Mouse (Mus musculus) intestine, embryonic 14.5 days (tissue): ENCODE measurements around the gene S100a1. TPM values are rescaled to one million over a fixed set of nuclear protein-coding genes. Genes with fewer than 3 reads are reported as not detected.
A peak's percentile ranks its signal among the peaks of the same experiment; 100 is the strongest.

Source experiments
- ATAC-seq: fragments of 200-750 bp; cut with Nextera tagmentation; replicated peaks from 2 replicates; pipeline ENCODE4 v1.8.0; 2017; ENCODE audit warnings: low read depth, moderate number of reproducible peaks, moderate TSS enrichment, moderate library complexity; ENCODE audit not compliant: low FRiP score, low TSS enrichment
- DNase-seq: peaks from one replicate; pipeline ENCODE4 v3.0.0-alpha.2; 2018; ENCODE audit warnings: low spot score
- H3K27ac ChIP-seq: fragments of 300-500 bp; sonication (generic); 2 replicates; pipeline ENCODE4 v1.5.1; 2014; ENCODE audit warnings: low read depth, mild to moderate bottlenecking, control low read depth
- H3K27me3 ChIP-seq: fragments of 300-500 bp; sonication (generic); replicated peaks from 2 replicates; pipeline ENCODE4 v1.6.1; 2014; ENCODE audit warnings: low read length, control low read depth; ENCODE audit not compliant: control insufficient read depth, insufficient read depth
- H3K36me3 ChIP-seq: fragments of 300-500 bp; sonication (generic); 2 replicates; pipeline ENCODE4 v1.6.1; 2014; ENCODE audit warnings: low read length, control low read depth; ENCODE audit not compliant: control insufficient read depth, insufficient read depth
- H3K4me1 ChIP-seq: fragments of 300-500 bp; sonication (generic); replicated peaks from 2 replicates; pipeline ENCODE4 v1.6.1; 2014; ENCODE audit warnings: low read length, control low read depth, mixed read lengths; ENCODE audit not compliant: control insufficient read depth, insufficient read depth
- H3K4me2 ChIP-seq: fragments of 300-500 bp; sonication (generic); 2 replicates; pipeline ENCODE4 v1.6.1; 2014; ENCODE audit warnings: low read length
- H3K4me3 ChIP-seq: fragments of 300-500 bp; sonication (generic); 2 replicates; pipeline ENCODE4 v1.5.1; 2014; ENCODE audit warnings: low read depth, low read length, control low read depth, mixed read lengths
- H3K9ac ChIP-seq: fragments of 300-500 bp; sonication (generic); 2 replicates; pipeline ENCODE4 v1.6.1; 2014; ENCODE audit warnings: mild to moderate bottlenecking, low read length
- H3K9me3 ChIP-seq: fragments of 300-500 bp; sonication (generic); 2 replicates; pipeline ENCODE4 v1.6.1; 2016; ENCODE audit warnings: low read length, control low read depth; ENCODE audit not compliant: control insufficient read depth
- WGBS: fragments of 180-500 bp; shearing (Covaris S2); extraction: QIAGEN DNeasy Blood & Tissue Kit; methylation state at CpG from one replicate; pipeline ENCODE4 v1.1.7; 2014; 5-methylcytosine and 5-hydroxymethylcytosine counted together
- polyA plus RNA-seq: library from polyadenylated mRNA; unstranded; fragments of >200 nt; fragmentation: Nextera tagmentation; extraction: Ambion mirVana; gene quantifications from 2 replicates; pipeline ENCODE4 v1.2.1, GENCODE M21; 2014

The S100a1 gene
- polyA plus RNA-seq: 50.7 and 66.8 TPM in 2 replicates

DNA sequence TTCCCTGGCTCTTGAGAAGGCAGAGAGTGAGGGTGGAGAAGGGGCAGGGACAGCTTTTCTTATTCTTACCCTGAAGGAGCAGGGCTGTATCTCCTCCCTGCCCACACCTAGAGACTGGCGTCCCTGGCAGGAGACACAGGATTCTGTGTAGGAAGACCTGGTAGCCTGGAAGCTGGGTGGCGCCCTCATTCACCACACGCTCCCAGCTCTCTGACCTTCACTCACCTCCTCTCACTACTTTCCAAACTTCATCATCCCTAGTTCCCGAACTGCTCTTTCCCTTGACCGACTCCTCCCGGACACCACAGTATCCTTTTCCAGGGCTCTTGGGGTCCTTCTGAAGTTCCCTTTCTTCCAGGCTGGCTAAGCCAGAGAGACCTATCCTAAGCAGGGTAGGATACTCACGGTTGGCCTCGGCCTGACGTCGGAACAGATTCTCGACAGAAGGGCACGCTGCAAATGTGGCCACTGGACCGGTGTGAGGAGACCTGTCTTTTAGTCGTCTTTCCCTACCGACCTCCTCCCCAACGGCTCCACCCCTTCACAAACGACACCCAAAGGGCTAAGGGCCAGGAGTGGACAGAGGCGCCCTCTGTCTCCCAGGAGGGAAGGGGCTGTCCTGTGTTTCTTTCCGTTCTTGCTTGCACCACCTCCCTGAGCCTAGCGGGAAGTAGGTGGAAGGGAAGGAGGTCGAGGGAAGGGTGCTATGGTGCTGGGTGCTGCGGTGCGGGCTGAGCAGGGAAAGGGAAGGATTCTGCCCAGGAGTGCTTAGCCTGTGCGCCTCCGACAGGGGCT lies at the start of gene S100a1, which contains the start of gene S100a13:
S100a1 (minus strand) TSS at position 597 of the 795 bp plus-strand sequence.
S100a13 (plus strand) TSS at position 640 of the 795 bp plus-strand sequence.
- H3K27ac ChIP-seq: no peak within 1 kb of the TSS
- no peaks in the 10 kb centered on the region for H3K27me3 ChIP-seq
- peak; percentile 74 for DNase-seq
- H3K4me1 ChIP-seq: peaks cover 7% of the 10 kb centered on the region; the same call in 1 of the 2 replicates
- H3K4me2 ChIP-seq: peak within 1 kb of the TSS; percentile 92
- no peaks in the 10 kb centered on the region for H3K9me3 ChIP-seq
- peak; percentile 58 for ATAC-seq
- H3K36me3 ChIP-seq: 0 out of 2 replicates have a peak, but pooled peaks cover 2% of the 10 kb centered on the region
- peak within 1 kb of the TSS; percentile 46 for H3K9ac ChIP-seq
- H3K4me3 ChIP-seq: peak within 1 kb of the TSS; percentile 37
- WGBS: 3% methylated on average over 25 of the region's 25 CpGs

DNA sequence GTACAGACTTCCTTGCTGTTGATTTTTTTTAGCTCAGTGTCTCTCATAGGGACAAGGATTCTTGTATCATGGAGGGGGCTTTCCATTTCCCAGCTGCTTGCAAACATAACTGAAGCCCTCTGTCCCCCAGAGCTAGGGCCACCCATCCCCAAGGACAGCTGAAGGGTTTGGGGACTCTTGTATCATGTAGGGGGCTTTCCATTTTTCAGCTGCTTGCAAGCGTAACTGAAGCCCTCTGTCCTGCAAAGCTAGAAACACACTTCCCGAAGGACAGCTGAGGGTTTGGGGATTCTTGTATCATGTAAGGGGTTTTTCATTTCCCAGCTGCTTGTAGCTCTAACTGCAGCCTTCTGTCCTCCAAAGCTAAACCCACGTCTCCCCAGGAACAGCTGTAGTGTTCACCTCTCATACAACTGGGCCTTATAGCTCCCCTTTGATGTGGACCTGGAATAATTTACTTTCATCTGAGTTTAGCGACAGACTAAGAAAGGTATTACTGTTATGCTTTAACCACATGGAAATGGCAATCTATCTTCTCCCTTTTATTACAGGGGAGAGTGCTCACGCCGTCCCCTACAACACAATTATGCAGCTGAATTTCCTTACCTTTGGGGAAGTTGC lies 45.9 kb upstream of the S100a1 start, which contains the start of gene S100a3:
S100a3 (plus strand) TSS at position 571 of the 621 bp plus-strand sequence.
- Histone ChIP-seq H3K4me3 (no peak within 1 kb of the TSS), H3K9me3 (no peaks in the 10 kb centered on the region), H3K36me3 (no peaks in the 10 kb centered on the region), H3K4me1 (no peaks in the 10 kb centered on the region), H3K4me2 (no peak within 1 kb of the TSS), H3K27ac (no peak within 1 kb of the TSS), H3K9ac (no peak within 1 kb of the TSS), H3K27me3 (no peaks in the 10 kb centered on the region)
- ATAC-seq (no peak), DNase-seq (peak; percentile 1)
- 74% methylated on average over 6 of the region's 6 CpGs for WGBS

DNA sequence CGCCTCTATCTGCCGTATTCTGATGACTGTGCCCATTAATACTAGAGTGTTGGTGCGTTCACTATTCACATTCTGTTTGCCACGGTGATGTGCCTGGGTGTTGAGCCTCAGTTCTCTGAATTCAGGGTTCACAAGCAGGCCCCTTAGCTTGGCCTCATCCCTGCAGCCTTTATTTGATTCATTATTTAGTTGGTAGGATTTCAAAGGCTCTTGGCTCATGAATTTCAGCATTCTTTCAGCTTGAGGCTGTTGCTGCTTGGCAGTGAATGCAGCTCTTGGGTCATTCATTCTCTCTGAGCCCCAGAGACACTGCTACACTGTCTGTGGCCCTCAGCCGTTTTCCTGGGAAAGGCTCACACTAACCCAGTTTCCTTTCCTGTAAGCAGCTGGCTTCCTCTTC lies 41.8 kb upstream of the S100a1 start:
- no peaks in the 10 kb centered on the region for H3K9me3 ChIP-seq
- no peak for DNase-seq
- no peak overlapping the region for H3K4me2 ChIP-seq
- H3K9ac ChIP-seq: no peak overlapping the region
- no peaks in the 10 kb centered on the region for H3K4me1 ChIP-seq
- H3K36me3 ChIP-seq: no peaks in the 10 kb centered on the region
- no peak for ATAC-seq
- H3K4me3 ChIP-seq: no peak overlapping the region
- WGBS: 74% methylated on average over 5 of the region's 5 CpGs
- H3K27me3 ChIP-seq: no peaks in the 10 kb centered on the region
- H3K27ac ChIP-seq: no peak overlapping the region

DNA sequence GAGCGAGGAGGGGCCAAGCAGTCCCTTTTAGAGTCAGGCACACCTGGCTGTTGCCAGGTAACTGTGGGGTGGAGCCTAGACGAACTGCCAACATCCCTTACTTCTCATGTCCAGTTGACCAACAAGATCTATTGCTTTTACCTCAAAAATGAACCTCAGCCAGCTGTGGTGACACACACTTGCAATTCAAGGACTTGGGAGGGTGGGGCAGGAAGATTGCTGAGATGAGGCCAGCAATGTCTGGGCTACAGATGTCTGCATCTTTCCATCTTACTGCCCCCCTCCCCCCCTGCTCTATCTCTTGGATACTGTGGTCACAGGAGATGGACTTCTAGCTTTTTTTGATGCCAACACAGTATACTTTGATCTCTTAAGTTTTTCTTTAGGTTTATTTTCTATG lies 38.0 kb upstream of the S100a1 start:
- DNase-seq (no peak), ATAC-seq (no peak)
- Histone ChIP-seq H3K27ac (no peak overlapping the region), H3K36me3 (no peaks in the 10 kb centered on the region), H3K9me3 (no peaks in the 10 kb centered on the region), H3K4me2 (no peak overlapping the region), H3K27me3 (no peaks in the 10 kb centered on the region), H3K4me1 (no peaks in the 10 kb centered on the region), H3K4me3 (no peak overlapping the region), H3K9ac (no peak overlapping the region)
- WGBS: 85% methylated on average over 2 of the region's 2 CpGs

DNA sequence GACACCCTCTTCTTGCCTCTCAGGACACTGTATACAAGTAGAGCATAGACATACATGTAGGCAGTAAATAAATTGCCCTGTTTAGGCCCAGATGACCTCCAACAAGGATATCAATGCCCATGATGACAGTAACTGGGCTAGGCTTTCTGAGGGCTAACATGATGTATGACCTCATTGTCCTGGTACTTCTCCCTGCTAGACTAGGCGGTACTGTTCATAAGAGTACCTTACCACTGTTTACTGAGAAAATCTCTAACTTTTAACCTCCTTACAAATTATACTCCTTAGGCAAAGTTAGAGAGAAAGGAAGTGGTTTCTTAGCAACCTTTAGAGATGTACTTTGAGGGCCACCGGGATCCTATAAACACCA lies 36.2 kb upstream of the S100a1 start:
- ATAC-seq (no peak), DNase-seq (no peak)
- Histone ChIP-seq H3K4me2 (no peak overlapping the region), H3K4me3 (no peak overlapping the region), H3K4me1 (no peaks in the 10 kb centered on the region), H3K9me3 (no peaks in the 10 kb centered on the region), H3K36me3 (no peaks in the 10 kb centered on the region), H3K27ac (no peak overlapping the region), H3K9ac (no peak overlapping the region), H3K27me3 (no peaks in the 10 kb centered on the region)
- WGBS: 83% methylated on average over 2 of the region's 2 CpGs

DNA sequence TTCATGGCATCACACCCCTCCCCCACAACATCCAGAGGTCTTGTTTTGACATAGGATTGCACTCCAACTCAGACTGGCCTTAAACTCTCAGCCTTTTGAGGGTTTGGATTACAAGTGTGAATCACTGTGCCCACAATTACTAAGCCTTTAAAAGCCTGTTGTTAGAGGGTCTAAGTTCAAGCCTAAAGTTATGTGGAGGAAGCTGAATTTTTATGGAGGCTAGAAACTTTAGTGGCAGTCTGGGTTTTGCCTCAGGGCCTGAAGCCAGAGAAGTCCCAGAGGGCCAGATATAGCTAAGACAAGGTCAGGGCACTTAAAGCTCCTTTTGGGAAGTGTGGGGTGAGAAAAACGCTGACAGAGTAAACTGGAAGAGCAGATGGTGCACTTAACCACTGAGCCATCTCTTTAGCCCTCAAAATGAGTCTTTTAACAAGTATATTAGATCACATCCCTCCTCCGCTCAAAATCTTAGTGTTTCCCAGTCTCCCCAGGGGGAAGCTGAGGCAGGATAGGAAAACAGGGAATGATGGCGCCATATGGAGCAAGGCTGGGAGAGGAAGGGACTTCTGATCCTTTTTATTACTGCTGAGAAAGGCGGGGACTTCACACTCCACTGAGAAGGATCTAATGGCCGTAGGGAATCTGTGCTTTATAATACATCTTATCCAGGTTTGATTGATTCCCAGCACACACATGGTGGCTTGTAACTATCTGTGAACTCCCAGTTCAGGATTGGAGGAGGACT lies 35.7 kb upstream of the S100a1 start:
- ATAC-seq: no peak
- H3K4me2 ChIP-seq: no peak overlapping the region
- WGBS: 47% methylated on average over 5 of the region's 5 CpGs
- no peak overlapping the region for H3K4me3 ChIP-seq
- no peak for DNase-seq
- H3K27me3 ChIP-seq: no peaks in the 10 kb centered on the region
- H3K27ac ChIP-seq: no peak overlapping the region
- H3K9me3 ChIP-seq: no peaks in the 10 kb centered on the region
- H3K9ac ChIP-seq: no peak overlapping the region
- H3K4me1 ChIP-seq: no peaks in the 10 kb centered on the region
- no peaks in the 10 kb centered on the region for H3K36me3 ChIP-seq

DNA sequence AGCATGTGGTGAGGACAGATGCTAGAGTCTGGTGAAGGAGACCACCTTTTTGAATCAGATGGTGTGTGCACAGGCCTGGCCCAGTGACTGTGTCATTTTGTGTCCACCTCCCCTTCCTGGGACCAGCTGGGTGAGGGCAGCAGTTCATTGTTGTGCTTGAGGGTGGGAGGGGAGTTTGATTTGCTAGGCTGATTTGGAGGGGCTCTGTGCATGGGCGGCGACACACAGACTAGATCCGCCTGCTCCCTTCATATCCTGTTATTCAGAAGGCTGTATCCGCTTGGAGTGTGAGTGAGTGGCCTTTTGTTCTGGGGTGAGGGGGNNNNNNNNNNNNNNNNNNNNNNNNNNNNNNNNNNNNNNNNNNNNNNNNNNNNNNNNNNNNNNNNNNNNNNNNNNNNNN lies 26.7 kb upstream of the S100a1 start:
- Histone ChIP-seq H3K4me1 (peaks cover 8% of the 10 kb centered on the region), H3K9ac (peak overlapping the region; percentile 18; the same call in 1 of the 2 replicates), H3K27me3 (no peaks in the 10 kb centered on the region), H3K9me3 (no peaks in the 10 kb centered on the region), H3K27ac (no peak overlapping the region), H3K36me3 (no peaks in the 10 kb centered on the region), H3K4me2 (0 out of 2 replicates have a peak overlapping the region, but pooled peaks have one; percentile 5), H3K4me3 (no peak overlapping the region)
- ATAC-seq: 0 out of 2 replicates have a peak, but pooled peaks have one; percentile 12
- WGBS: 67% methylated on average over 4 of the region's 4 CpGs
- no peak for DNase-seq

DNA sequence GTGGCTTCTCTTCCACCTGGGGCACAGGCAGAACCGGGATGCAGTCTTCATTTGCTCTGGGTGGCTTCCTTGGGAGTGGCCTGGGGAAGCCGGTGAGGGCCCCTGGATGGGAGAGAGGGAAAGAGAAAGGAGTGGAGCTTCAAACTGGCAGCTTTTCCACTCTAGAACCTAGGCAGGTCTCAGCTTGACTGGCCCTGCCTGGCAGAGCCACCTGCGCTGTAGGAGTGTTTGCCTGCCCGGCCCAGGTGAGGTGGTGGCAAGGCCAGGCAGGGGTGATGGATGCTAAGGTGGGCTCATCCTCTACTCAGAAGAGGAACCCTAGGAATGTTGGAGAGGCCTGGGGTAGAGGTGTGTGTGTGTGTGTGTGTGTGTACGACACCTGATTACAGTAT lies 23.7 kb upstream of the S100a1 start:
- 72% methylated on average over 5 of the region's 5 CpGs for WGBS
- Histone ChIP-seq H3K9ac (no peak overlapping the region; the same call in none of the 2 replicates), H3K4me1 (peaks cover 8% of the 10 kb centered on the region), H3K9me3 (no peaks in the 10 kb centered on the region), H3K27ac (peak overlapping the region; percentile 25; the same call in 1 of the 2 replicates), H3K27me3 (no peaks in the 10 kb centered on the region), H3K4me3 (peak overlapping the region; percentile 20; the same call in 1 of the 2 replicates), H3K4me2 (peak overlapping the region; percentile 39), H3K36me3 (no peaks in the 10 kb centered on the region)
- ATAC-seq: 0 out of 2 replicates have a peak, but pooled peaks have one; percentile 21
- DNase-seq: no peak
